8 mouse cellular contexts compared by ENCODE assay signal in the genomic region with DNA sequence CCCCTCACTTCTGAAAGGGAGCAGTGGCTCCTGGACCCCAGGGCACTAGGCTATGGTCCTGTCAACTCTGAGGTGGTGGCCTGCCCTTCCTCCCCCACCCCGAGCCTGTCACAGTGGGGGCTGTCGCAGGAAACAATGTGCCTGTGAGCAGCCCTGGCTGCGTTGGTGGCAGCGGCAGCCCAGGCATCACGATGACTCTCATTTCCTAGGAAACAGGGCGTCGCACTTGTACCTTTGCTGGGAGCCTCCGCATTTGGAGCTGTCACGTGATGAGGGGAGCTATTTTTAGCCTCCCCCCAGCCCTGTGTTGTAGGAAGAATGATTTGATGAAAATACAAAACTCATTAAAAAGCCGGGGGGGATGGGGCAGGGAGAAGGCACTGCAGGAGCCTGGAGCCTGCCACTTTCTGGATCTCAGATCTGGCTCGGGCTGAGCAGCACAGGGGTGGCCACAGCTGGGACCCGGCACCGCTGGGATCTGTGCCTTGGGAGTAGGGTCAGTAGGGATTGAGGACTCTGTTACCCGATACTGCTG.
DNase-seq lines count a peak whose midpoint lies in the region; ATAC-seq and TF ChIP-seq lines count a peak whose summit lies in the region.

No protein-coding gene starts in this region.

- no peaks in the 10 kb centered on the region; the same call in 1 of the 2 replicates for H3K4me1 ChIP-seq in embryonic facial prominence, embryonic 11.5 days (ENCODE audit: control insufficient read depth, insufficient read depth, low read length)
- H3K4me1 ChIP-seq in stomach, embryonic 16.5 days (ENCODE audit: control insufficient read depth, insufficient read depth, low read length), result peaks cover 12% of the 10 kb centered on the region

- H3K4me2 ChIP-seq in embryonic facial prominence, embryonic 11.5 days (ENCODE audit: low read depth, low read length), result no peak overlapping the region
- H3K4me2 ChIP-seq in stomach, embryonic 16.5 days (ENCODE audit: low read depth, low read length), result no peak overlapping the region

- H3K27ac ChIP-seq in embryonic facial prominence, embryonic 11.5 days (replicated peaks; ENCODE audit: low read depth, low read length), result no peak overlapping the region
- peak overlapping the region; percentile 85 for H3K27ac ChIP-seq in layer of hippocampus, adult 2 months
- no peak overlapping the region for H3K27ac ChIP-seq in stomach, embryonic 16.5 days (ENCODE audit: low read length)

- 3% methylated on average over 14 of the region's 14 CpGs for WGBS in embryonic facial prominence, embryonic 11.5 days
- 7% methylated on average over 14 of the region's 14 CpGs for WGBS in stomach, embryonic 16.5 days

- no peak overlapping the region for H3K9ac ChIP-seq in embryonic facial prominence, embryonic 11.5 days (replicated peaks; ENCODE audit: low read length)
- no peak overlapping the region for H3K9ac ChIP-seq in stomach, embryonic 16.5 days (ENCODE audit: low read length)

- ATAC-seq in embryonic facial prominence, embryonic 11.5 days (replicated peaks; ENCODE audit: insufficient number of reproducible peaks, low FRiP score, low TSS enrichment, low read depth), result peak; percentile 64
- 0 out of 2 replicates have a peak, but pooled peaks have one; percentile 11 for ATAC-seq in megakaryocyte, adult 5-6 weeks (ENCODE audit: poor library complexity, severe bottlenecking)
- ATAC-seq in stomach, embryonic 16.5 days (ENCODE audit: insufficient read depth, low FRiP score), result 0 out of 2 replicates have a peak, but pooled peaks have one; percentile 14

- 0 out of 2 replicates have a peak, but pooled peaks cover 2% of the 10 kb centered on the region for H3K27me3 ChIP-seq in embryonic facial prominence, embryonic 11.5 days (ENCODE audit: control insufficient read depth, insufficient read depth, low read length)
- H3K27me3 ChIP-seq in stomach, embryonic 16.5 days (ENCODE audit: control insufficient read depth, insufficient read depth, low read length), result no peaks in the 10 kb centered on the region; the same call in 1 of the 2 replicates

- peak; percentile 61 for DNase-seq in ES-CJ7 (ENCODE audit: low read depth, low spot score)
- DNase-seq in embryonic facial prominence, embryonic 11.5 days (ENCODE audit: low spot score), result peak; percentile 42
- DNase-seq in heart, postnatal 4 days, result peak; percentile 70
- peak; percentile 75 to 88 for DNase-seq in layer of hippocampus, adult 2 months (ENCODE audit: low spot score in 2 of 2)
- DNase-seq in yolk sac, embryonic 10.5 days (ENCODE audit: low spot score), result no peak
- DNase-seq in cerebellum, adult 9-11 months, result no peak

- H3K4me3 ChIP-seq in embryonic facial prominence, embryonic 11.5 days (ENCODE audit: low read depth, low read length), result no peak overlapping the region
- H3K4me3 ChIP-seq in layer of hippocampus, adult 2 months, result peak overlapping the region; percentile 31; the same call in 1 of the 2 replicates
- no peak overlapping the region for H3K4me3 ChIP-seq in stomach, embryonic 16.5 days (replicated peaks; ENCODE audit: low read length)

- 0 out of 2 replicates have a peak, but pooled peaks have one; percentile 4 for TF ChIP-seq CTCF in layer of hippocampus, adult 2 months (conservative IDR thresholded peaks at IDR 0.05)

- no peaks in the 10 kb centered on the region for H3K36me3 ChIP-seq in embryonic facial prominence, embryonic 11.5 days (replicated peaks; ENCODE audit: control insufficient read depth, insufficient read depth, low read depth, low read length)
- H3K36me3 ChIP-seq in stomach, embryonic 16.5 days (ENCODE audit: control insufficient read depth, insufficient read depth, low read length), result no peaks in the 10 kb centered on the region

- H3K9me3 ChIP-seq in embryonic facial prominence, embryonic 11.5 days (replicated peaks; ENCODE audit: control insufficient read depth, low read length), result no peaks in the 10 kb centered on the region
- no peaks in the 10 kb centered on the region for H3K9me3 ChIP-seq in stomach, embryonic 16.5 days (replicated peaks; ENCODE audit: control insufficient read depth, low read length)

Comparison
In these comparisons a context has a peak if more than half of its experiments do, and no peak if none do; other contexts are left out.
1. DNase-seq: peak in ES-CJ7 (single experiment), embryonic facial prominence, embryonic 11.5 days (single experiment), heart, postnatal 4 days (single experiment) and layer of hippocampus, adult 2 months (2 of 2); none in yolk sac, embryonic 10.5 days (single experiment) and cerebellum, adult 9-11 months (single experiment).
2. ATAC-seq: peak in every context shown above with its lines; median percentile 64 in embryonic facial prominence, embryonic 11.5 days; 14 in stomach, embryonic 16.5 days; 11 in megakaryocyte, adult 5-6 weeks.